Mouse (Mus musculus): ENCODE measurements around the gene Acot13.

Acot13 gene

GRCm38 (mm10) chr13:24830756-24831352 is 486 bp downstream of the Acot13 start:
- in situ Hi-C loops (cut with MboI, MseI), result no loop called here

GRCm38 (mm10) chr13:24826116-24826515 is 5.2 kb downstream of the Acot13 start:
- in situ Hi-C loops (cut with MboI, MseI), result no loop called here

DNA sequence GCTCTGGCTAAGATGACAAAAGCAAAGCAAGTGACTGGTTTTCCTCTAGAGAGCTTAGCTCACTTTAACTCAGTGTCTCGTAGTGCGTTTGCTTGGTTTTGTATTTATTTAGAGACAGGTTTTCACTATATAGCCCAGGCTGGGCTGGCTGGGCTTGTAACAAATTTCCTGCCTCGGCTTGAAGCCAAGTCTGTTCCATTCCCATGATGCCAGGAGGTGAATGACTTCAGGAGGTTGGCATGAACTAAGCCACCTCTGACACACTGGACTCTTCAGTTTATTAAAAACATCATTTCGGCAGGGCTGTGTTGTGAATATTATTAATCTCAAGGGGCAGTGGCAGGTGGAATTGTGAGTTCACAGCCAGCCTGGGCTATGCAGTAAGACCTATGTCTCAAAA is 5.8 kb downstream of the Acot13 start:
- in situ Hi-C loops (cut with MboI, MseI), result no loop called here

GRCm38 (mm10) chr13:24824647-24825046 is 6.7 kb downstream of the Acot13 start:
- in situ Hi-C loops (cut with MboI, MseI), result no loop called here

DNA sequence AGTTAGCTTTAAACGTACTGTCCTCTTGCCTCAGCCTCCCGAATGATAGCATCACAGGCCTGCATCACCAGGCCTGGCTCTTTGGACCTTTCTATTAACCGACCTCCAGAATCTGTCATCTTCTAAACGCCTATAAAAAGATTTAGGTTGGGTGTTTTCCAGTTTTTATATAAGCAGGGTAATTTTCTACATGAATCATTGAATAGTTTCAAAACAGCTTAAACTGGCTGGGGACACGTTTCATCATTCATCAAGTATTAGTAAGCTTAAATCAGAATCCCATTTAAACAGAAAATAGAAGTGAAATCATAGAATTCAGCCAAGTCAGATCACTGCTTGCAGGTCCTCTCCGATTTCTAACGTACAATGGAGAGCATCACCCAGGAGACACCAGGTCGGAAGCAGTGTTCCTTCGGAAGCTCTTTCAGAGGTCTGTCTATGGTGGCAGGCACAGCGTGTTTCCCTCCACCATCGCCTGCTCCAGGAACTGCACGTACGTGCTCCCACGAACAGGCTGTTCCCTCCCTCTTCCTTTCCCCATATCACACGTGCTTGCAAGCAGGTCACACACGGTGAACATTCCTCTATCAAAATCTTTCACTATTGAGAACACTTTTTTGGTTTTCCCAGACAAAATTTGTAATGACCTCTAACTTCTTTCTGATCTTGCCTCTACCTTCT is 8.5 kb downstream of the Acot13 start:
- in situ Hi-C loops (cut with MboI, MseI), result no loop called here

DNA sequence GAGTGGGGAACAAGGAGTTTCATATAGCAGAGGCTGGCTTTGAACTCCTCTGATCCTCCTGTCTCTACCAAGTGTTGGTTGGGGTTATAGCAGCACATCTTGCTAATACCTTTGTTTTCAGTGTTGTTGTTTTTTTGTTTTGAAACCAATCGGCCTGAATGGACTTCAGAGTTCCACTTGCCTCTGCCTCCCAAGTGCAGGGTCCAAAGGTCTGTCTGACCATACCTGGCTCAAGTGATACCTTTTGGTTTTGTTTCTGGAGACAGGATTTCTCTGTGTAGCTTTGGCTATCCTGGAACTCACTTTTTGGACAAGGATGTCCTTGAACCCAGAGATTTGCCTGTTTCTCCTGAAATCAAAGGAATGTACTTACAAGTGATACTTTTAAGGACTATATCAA is 11.4 kb downstream of the Acot13 start:
- in situ Hi-C loops (cut with MboI, MseI), result no loop called here

- in situ Hi-C loops (cut with MboI, MseI), result no loop called here
Observed at GRCm38 (mm10) chr13:24816125-24817092, 14.9 kb downstream of the Acot13 start.

GRCm38 (mm10) chr13:24814616-24815015 is 16.7 kb downstream of the Acot13 start:
- in situ Hi-C loops (cut with MboI, MseI), result no loop called here

- in situ Hi-C loops (cut with MboI, MseI), result no loop called here
Observed at GRCm38 (mm10) chr13:24812521-24812920, 18.8 kb downstream of the Acot13 start.

- in situ Hi-C loops (cut with MboI, MseI), result loop anchor here (5.0 kb wide), 1 partner anchor 49 kb away; no protein-coding TSS in a partner anchor
Observed at GRCm38 (mm10) chr13:24806079-24806478, 25.3 kb downstream of the Acot13 start.

DNA sequence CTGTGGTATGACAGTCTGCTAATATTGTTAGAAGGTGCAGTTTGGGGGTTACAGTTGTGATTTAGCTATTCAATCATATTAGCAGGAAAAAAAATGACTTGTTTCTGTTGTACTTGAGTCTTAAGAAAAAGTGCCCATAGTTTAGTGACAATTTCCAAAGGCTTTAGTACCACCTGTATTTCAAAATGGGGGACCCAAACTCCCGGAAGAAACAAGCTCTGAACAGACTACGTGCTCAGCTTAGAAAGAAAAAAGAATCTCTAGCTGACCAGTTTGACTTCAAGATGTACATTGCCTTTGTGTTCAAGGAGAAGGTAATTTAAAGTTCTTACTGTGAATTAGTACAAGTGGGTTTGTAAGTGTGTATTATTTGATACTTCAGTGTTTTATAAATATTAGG is 28.1 kb downstream of the Acot13 start:
- in situ Hi-C loops (cut with MboI, MseI), result no loop called here

DNA sequence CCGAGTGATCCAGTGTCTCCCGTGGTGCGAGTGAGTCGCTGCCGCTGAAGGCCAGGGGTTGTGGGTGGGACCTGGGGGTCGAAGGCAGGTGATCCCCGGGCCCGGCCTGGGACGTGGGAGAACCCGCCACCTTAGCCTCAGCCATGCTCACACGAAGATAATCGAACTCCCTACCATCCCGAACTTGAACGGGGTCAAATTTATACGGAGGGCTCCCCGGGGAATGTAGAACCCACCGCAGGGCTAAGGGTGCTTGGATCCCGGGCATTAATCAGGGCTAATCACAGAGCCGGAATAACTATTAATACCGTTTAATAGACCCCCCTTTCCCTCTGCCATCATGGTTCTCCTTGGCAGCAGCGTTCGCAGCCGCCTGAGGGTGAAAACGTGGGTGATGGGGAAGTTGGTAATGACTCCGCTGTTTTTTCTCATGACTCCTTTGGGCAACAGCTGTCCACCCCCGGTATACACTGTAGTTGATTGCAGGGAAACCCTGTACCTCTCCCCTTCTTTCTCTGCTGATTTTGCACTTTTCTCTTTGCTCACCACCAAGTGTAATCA is 29.1 kb downstream of the Acot13 start:
- in situ Hi-C loops (cut with MboI, MseI), result no loop called here

- in situ Hi-C loops (cut with MboI, MseI), result no loop called here
Observed at GRCm38 (mm10) chr13:24801308-24801921, 29.9 kb downstream of the Acot13 start, which contains the start of gene BC005537. Gene BC005537 (plus strand): TSS chr13:24801657.

DNA sequence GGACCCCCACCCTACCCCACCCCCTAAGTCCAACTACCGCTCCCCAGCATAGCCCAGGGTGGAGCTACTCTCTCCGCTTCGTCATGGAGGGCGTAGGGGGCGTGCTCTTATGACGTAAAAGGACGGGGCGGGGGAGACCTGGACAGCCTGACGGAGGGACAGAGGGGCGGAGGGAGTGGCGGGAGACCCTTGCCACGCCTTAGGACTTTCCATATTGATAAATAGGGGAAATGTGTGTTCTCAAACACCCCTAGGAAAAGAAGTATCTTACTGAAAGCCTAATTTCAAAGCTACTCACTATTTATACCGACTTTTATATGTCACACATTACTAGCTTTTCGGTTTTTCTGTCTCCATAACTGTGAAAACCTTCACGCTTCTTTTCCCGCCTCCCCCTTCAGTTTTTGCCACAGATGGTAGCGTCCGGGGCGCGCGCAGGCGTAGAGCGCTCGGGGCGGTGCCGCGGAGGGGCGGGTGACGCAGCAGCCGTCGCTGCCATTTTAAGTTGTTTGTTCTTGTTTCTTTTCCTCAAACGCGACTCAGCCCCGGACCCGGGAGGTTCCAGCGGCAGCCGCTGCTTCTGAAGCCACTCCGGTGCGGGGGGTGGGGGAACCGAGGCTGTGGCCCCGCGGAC is 30.5 kb downstream of the Acot13 start:
- in situ Hi-C loops (cut with MboI, MseI), result no loop called here

DNA sequence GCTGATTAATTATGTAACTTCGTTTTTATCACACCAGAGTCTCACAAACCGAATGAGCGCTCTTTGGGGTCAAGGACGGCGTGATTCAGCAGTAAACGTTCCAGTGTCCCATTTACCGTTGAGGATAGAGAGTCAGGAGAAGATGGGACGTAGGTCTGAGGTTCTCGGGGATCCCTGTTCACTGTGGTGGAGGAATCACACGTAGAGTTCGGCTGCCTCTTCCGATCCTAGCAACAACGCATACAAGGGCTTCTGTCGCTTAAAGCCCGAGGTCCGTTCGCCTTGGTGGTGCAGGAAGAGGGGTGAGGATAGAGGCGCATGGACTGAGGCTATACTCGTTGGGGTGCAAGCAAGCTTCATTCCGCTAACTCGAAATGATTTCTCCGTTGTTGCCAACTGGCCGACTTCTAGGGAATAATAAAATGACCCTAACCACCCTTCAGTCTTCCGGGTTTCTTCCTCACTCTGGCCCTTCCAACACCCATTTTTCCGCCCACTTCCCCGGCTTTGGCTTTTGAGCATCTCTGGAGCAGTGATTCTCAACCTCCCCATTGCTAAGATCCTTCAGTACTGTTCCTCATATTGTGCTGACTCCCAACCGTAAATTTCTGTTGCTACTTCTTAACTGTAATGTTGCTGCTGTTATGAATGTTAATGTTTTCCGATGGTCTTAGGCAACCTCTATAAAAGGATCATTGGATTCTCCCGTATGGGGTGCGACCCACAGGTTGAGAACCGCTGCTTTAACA is 31.2 kb downstream of the Acot13 start:
- in situ Hi-C loops (cut with MboI, MseI), result no loop called here

DNA sequence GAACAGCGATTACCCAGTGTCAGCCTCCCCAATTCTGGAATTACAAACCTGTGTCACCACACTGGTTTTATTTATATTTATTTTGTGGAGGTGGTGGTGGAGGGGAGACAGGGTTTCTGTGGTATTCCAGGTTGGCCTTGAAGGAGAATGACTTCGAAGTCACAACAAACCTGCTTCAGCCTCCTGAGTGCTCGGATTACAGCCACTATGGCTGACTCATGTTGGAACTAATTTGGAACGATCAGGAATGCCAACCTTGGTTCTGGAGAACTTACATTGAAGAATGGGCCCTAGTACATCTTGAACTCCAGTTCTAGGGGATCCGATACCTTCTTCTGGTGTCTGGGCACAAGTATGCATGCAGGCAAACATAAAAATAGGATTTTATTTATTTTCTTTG is 32.0 kb downstream of the Acot13 start:
- in situ Hi-C loops (cut with MboI, MseI), result no loop called here

DNA sequence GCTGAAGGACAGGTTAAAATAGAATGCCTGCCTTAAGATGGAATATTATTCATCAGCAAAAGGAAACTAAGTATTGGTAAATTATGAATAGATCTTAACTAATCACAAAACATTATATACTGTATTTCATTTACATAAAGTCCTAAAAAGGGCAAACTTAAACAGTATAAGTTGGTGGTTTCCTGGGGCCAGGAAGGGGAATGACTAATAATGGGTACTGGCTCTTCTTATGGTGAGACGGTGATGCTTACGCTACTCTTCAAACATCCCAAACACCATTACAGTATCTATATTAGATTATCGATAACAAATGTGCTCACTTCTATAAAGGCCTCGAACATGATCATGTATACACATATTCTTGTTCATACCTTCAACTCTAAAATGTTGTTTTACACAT is 32.7 kb downstream of the Acot13 start:
- in situ Hi-C loops (cut with MboI, MseI), result no loop called here

GRCm38 (mm10) chr13:24792411-24793045 is 38.8 kb downstream of the Acot13 start:
- in situ Hi-C loops (cut with MboI, MseI), result no loop called here

DNA sequence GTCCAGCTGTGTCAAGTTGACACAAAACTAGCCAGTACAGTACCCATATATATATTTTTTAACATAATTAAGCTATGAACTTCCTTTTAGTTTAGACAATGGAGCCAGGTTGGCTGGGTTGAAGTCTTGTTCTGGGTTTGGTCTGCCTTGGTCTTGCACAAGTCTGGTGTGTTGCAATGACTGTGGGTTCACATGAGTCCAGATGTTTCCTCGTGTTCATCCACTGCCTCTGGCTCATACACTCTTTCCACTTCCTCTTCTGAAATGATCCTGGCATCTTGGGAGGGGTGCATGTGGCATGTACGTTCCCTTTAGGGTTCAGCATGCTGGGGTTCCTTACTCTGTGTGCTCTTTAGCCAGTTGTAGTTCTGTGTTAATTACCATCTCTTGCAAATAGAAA is 40.0 kb downstream of the Acot13 start:
- in situ Hi-C loops (cut with MboI, MseI), result no loop called here

DNA sequence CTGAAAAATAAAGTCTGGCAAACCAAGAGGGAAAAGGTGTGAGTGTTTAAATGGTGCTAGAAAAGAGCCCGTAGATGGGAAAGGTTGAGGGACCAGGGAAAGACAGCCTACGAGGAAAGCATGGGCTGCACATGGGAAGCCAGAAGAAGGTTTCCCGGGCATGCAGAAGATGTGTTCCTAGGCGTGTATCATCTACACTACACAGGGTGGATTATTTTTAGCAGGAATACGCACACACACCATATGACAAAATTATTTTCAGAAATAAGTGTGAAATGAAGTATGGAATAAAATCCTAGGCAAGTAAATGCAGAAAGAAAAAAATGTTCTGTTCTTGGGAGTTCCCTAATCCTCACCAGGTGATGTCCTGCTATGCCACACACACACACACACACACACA is 43.9 kb downstream of the Acot13 start:
- in situ Hi-C loops (cut with MboI, MseI), result no loop called here
